Comparison of ENCODE assay signal across 22 mouse cellular contexts in the genomic region with DNA sequence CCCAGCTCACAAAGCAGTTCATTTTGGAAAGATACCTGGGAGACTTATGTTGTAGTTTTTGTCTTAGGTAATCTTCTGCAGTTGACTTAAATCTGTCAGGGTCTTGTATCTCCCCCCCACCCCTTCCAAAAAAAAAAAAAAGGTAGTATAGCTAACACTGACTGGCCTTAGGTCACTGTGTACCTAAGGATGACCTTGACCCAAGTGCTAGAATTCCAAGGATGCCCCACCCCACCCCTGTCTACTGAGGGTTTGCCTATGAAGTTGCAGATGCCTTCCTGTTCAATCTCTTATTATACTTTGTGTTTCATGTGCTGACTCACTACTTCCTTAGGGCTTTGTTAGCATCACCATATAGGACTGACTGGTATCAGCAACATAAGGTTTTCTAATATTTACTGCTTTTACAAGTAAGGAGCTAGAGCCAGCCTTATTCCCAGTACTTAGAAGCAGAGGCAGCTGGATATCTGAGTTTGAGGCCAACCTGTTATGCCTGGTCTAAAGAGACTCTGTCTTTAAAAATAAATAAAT.
"Had no signal": no experiment of that assay in that cellular context is flagged by ENCODE, and none has a peak within 500 bp of the region (broad histone marks: within the 10 kb centered on the region; RNA-seq: fewer than 3 reads in every experiment).

No protein-coding gene starts in this region.

- DNase-seq: liver, embryonic 13.5 days; liver, postnatal 0 days; lung, adult 2 months; lung, postnatal 14 days; lung, postnatal 36 days; midbrain, embryonic 14.5 days; retina, postnatal 1 day; right cerebral cortex, adult 18-20 months; right cerebral cortex, postnatal 14 days; thymus, adult 2 months; thymus, postnatal 14 days; thymus, postnatal 36 days had no signal

- H3K9ac ChIP-seq: liver, embryonic 13.5 days; liver, embryonic 15.5 days; liver, postnatal 0 days; lung, embryonic 15.5 days; midbrain, embryonic 12.5 days; neural tube, embryonic 13.5 days; neural tube, embryonic 15.5 days had no signal

- H3K27me3 ChIP-seq: liver, embryonic 13.5 days; liver, embryonic 15.5 days; lung, embryonic 15.5 days; megakaryocyte, embryonic 14.5 days; midbrain, embryonic 12.5 days; neural tube, embryonic 13.5 days; neural tube, embryonic 15.5 days had no signal

- H3K4me2 ChIP-seq: liver, embryonic 13.5 days; liver, embryonic 15.5 days; lung, embryonic 15.5 days; midbrain, embryonic 12.5 days; neural tube, embryonic 13.5 days; neural tube, embryonic 15.5 days had no signal

- H3K4me1 ChIP-seq: liver, embryonic 13.5 days; lung, embryonic 15.5 days; midbrain, embryonic 12.5 days; neural tube, embryonic 15.5 days had no signal

- H3K27ac ChIP-seq: liver, embryonic 13.5 days; liver, embryonic 15.5 days; lung, embryonic 15.5 days; macrophage; midbrain, embryonic 12.5 days; neural tube, embryonic 13.5 days; neural tube, embryonic 15.5 days had no signal

- ATAC-seq: liver, postnatal 0 days; lung, postnatal 0 days; midbrain, embryonic 16.5 days had no signal

- H3K9me3 ChIP-seq: liver, embryonic 13.5 days; liver, embryonic 15.5 days; lung, embryonic 15.5 days; megakaryocyte, embryonic 14.5 days had no signal

- H3K4me3 ChIP-seq: liver, embryonic 13.5 days; liver, embryonic 15.5 days; lung, embryonic 15.5 days; megakaryocyte, embryonic 14.5 days; midbrain, embryonic 12.5 days; myocyte; neural tube, embryonic 13.5 days; neural tube, embryonic 15.5 days had no signal
